Mouse (Mus musculus): Measurements from ENCODE around the gene Gdpd3. TPM values are rescaled to one million over a fixed set of nuclear protein-coding genes. Genes with fewer than 3 reads are reported as not detected.

Gene Gdpd3
- polyA plus RNA-seq, 1 experiment, result 24.4 TPM

GRCm38 (mm10) chr7:126770784-126771183, 4.7 kb downstream of the Gdpd3 start:
- TF ChIP-seq CTCF (IDR thresholded peaks at IDR 0.05; ENCODE audit: extremely low read depth, insufficient read length, insufficient replicate concordance, low read depth, low read length) (no peak), POLR2A (IDR thresholded peaks at IDR 0.05; ENCODE audit: low read depth, low read length) (no peak)
- 80% methylated on average over 12 of the region's 12 CpGs for WGBS
- Histone ChIP-seq H3K27ac (ENCODE audit: insufficient read depth, low read depth, low read length) (no peak overlapping the region), H3K36me3 (ENCODE audit: control insufficient read depth, insufficient read depth, low read length) (peaks cover 54% of the 10 kb centered on the region), H3K4me3 (ENCODE audit: low read depth, low read length) (peak overlapping the region; percentile 13), H3K27me3 (ENCODE audit: control insufficient read depth, insufficient read depth, low read length) (no peaks in the 10 kb centered on the region), H3K4me1 (ENCODE audit: control insufficient read depth, insufficient read depth, insufficient read length, low read length) (peaks cover 9% of the 10 kb centered on the region)

- H3K36me3 ChIP-seq (ENCODE audit: control insufficient read depth, insufficient read depth, low read length), result peaks cover 31% of the 10 kb centered on the region
- peaks cover 11% of the 10 kb centered on the region for H3K4me1 ChIP-seq (ENCODE audit: control insufficient read depth, insufficient read depth, insufficient read length, low read length)
- TF ChIP-seq POLR2A (IDR thresholded peaks at IDR 0.05; ENCODE audit: low read depth, low read length), result no peak
- no peak for TF ChIP-seq CTCF (IDR thresholded peaks at IDR 0.05; ENCODE audit: extremely low read depth, insufficient read length, insufficient replicate concordance, low read depth, low read length)
- H3K27me3 ChIP-seq (ENCODE audit: control insufficient read depth, insufficient read depth, low read length), result no peaks in the 10 kb centered on the region
- WGBS, result 85% methylated on average over 2 of the region's 2 CpGs
- H3K27ac ChIP-seq (ENCODE audit: insufficient read depth, low read depth, low read length), result no peak overlapping the region
- H3K4me3 ChIP-seq (ENCODE audit: low read depth, low read length), result no peak overlapping the region
These were observed 7.2 kb downstream of the Gdpd3 start for GRCm38 (mm10) chr7:126773351-126773750.

- H3K27ac ChIP-seq (ENCODE audit: insufficient read depth, low read depth, low read length), result no peak overlapping the region
These were observed 8.3 kb downstream of the Gdpd3 start for GRCm38 (mm10) chr7:126774463-126774862.

GRCm38 (mm10) chr7:126775185-126775977, 9.2 kb downstream of the Gdpd3 start:
- 77% methylated on average over 10 of the region's 10 CpGs for WGBS
- Histone ChIP-seq H3K36me3 (ENCODE audit: control insufficient read depth, insufficient read depth, low read length) (peaks cover 19% of the 10 kb centered on the region), H3K4me1 (ENCODE audit: control insufficient read depth, insufficient read depth, insufficient read length, low read length) (peaks cover 17% of the 10 kb centered on the region), H3K27ac (ENCODE audit: insufficient read depth, low read depth, low read length) (no peak overlapping the region), H3K27me3 (ENCODE audit: control insufficient read depth, insufficient read depth, low read length) (no peaks in the 10 kb centered on the region), H3K4me3 (ENCODE audit: low read depth, low read length) (no peak overlapping the region)
- TF ChIP-seq POLR2A (IDR thresholded peaks at IDR 0.05; ENCODE audit: low read depth, low read length) (no peak), CTCF (IDR thresholded peaks at IDR 0.05; ENCODE audit: extremely low read depth, insufficient read length, insufficient replicate concordance, low read depth, low read length) (peak; percentile 39; the same call in 1 of the 2 replicates)

More at GRCm38 (mm10) chr7:126774463-126774862, 8.3 kb downstream of the Gdpd3 start:
- H3K4me3 ChIP-seq (ENCODE audit: low read depth, low read length), result no peak overlapping the region
- WGBS, result 45% methylated on average over 2 of the region's 2 CpGs
- TF ChIP-seq POLR2A (IDR thresholded peaks at IDR 0.05; ENCODE audit: low read depth, low read length), result no peak
- no peak for TF ChIP-seq CTCF (IDR thresholded peaks at IDR 0.05; ENCODE audit: extremely low read depth, insufficient read length, insufficient replicate concordance, low read depth, low read length)
- H3K27me3 ChIP-seq (ENCODE audit: control insufficient read depth, insufficient read depth, low read length), result no peaks in the 10 kb centered on the region
- H3K36me3 ChIP-seq (ENCODE audit: control insufficient read depth, insufficient read depth, low read length), result peaks cover 28% of the 10 kb centered on the region
- H3K4me1 ChIP-seq (ENCODE audit: control insufficient read depth, insufficient read depth, insufficient read length, low read length), result peaks cover 11% of the 10 kb centered on the region

GRCm38 (mm10) chr7:126775978-126776234, 9.8 kb downstream of the Gdpd3 start:
- Histone ChIP-seq H3K4me3 (ENCODE audit: low read depth, low read length) (no peak overlapping the region), H3K4me1 (ENCODE audit: control insufficient read depth, insufficient read depth, insufficient read length, low read length) (peaks cover 18% of the 10 kb centered on the region), H3K36me3 (ENCODE audit: control insufficient read depth, insufficient read depth, low read length) (peaks cover 18% of the 10 kb centered on the region), H3K27me3 (ENCODE audit: control insufficient read depth, insufficient read depth, low read length) (no peaks in the 10 kb centered on the region), H3K27ac (ENCODE audit: insufficient read depth, low read depth, low read length) (peak overlapping the region; percentile 93)
- 62% methylated on average over 3 of the region's 3 CpGs for whole genome bisulfite sequencing
- no peak for TF ChIP-seq POLR2A (IDR thresholded peaks at IDR 0.05; ENCODE audit: low read depth, low read length)
- TF ChIP-seq CTCF (IDR thresholded peaks at IDR 0.05; ENCODE audit: extremely low read depth, insufficient read length, insufficient replicate concordance, low read depth, low read length), result no peak

GRCm38 (mm10) chr7:126776598-126777057, 10.5 kb downstream of the Gdpd3 start, which contains the start of gene Ypel3:
TSS of gene Ypel3 (plus strand) at chr7:126776955.
- H3K4me1 ChIP-seq (ENCODE audit: control insufficient read depth, insufficient read depth, insufficient read length, low read length), result peaks cover 23% of the 10 kb centered on the region
- H3K36me3 ChIP-seq (ENCODE audit: control insufficient read depth, insufficient read depth, low read length), result peaks cover 14% of the 10 kb centered on the region
- under 1% methylated on average over 36 of the region's 37 CpGs for WGBS
- H3K27ac ChIP-seq (ENCODE audit: insufficient read depth, low read depth, low read length), result peak within 1 kb of the TSS; percentile 93
- TF ChIP-seq POLR2A (IDR thresholded peaks at IDR 0.05; ENCODE audit: low read depth, low read length) (peak; percentile 55), CTCF (IDR thresholded peaks at IDR 0.05; ENCODE audit: extremely low read depth, insufficient read length, insufficient replicate concordance, low read depth, low read length) (no peak)
- H3K4me3 ChIP-seq (ENCODE audit: low read depth, low read length), result peak within 1 kb of the TSS; percentile 85
- no peaks in the 10 kb centered on the region for H3K27me3 ChIP-seq (ENCODE audit: control insufficient read depth, insufficient read depth, low read length)

GRCm38 (mm10) chr7:126777476-126777875, 11.3 kb downstream of the Gdpd3 start:
- no peak for TF ChIP-seq POLR2A (IDR thresholded peaks at IDR 0.05; ENCODE audit: low read depth, low read length)
- no peak for TF ChIP-seq CTCF (IDR thresholded peaks at IDR 0.05; ENCODE audit: extremely low read depth, insufficient read length, insufficient replicate concordance, low read depth, low read length)
- H3K4me3 ChIP-seq (ENCODE audit: low read depth, low read length), result peak overlapping the region; percentile 85
- no peaks in the 10 kb centered on the region for H3K27me3 ChIP-seq (ENCODE audit: control insufficient read depth, insufficient read depth, low read length)
- 52% methylated on average over 10 of the region's 10 CpGs for WGBS
- H3K36me3 ChIP-seq (ENCODE audit: control insufficient read depth, insufficient read depth, low read length), result peaks cover 12% of the 10 kb centered on the region
- peak overlapping the region; percentile 24; the same call in 1 of the 2 replicates for H3K27ac ChIP-seq (ENCODE audit: insufficient read depth, low read depth, low read length)
- H3K4me1 ChIP-seq (ENCODE audit: control insufficient read depth, insufficient read depth, insufficient read length, low read length), result peaks cover 23% of the 10 kb centered on the region

All from small intestine, adult 2 months (tissue).